Mouse (Mus musculus) megakaryocyte-erythroid progenitor cell, adult 5 weeks (primary cell): ENCODE measurements around the gene Map3k19. TPM values are rescaled to one million over a fixed set of nuclear protein-coding genes. Genes with fewer than 3 reads are reported as not detected.

Experiments
- polyA plus RNA-seq: library from polyadenylated mRNA; stranded (reverse); fragments of >175 nt; gene quantifications from 2 replicates; pipeline ENCODE4 v1.2.3, GENCODE M21; 2012

The Map3k19 gene
- 0.02 TPM in 2 replicates for polyA plus RNA-seq

DNA sequence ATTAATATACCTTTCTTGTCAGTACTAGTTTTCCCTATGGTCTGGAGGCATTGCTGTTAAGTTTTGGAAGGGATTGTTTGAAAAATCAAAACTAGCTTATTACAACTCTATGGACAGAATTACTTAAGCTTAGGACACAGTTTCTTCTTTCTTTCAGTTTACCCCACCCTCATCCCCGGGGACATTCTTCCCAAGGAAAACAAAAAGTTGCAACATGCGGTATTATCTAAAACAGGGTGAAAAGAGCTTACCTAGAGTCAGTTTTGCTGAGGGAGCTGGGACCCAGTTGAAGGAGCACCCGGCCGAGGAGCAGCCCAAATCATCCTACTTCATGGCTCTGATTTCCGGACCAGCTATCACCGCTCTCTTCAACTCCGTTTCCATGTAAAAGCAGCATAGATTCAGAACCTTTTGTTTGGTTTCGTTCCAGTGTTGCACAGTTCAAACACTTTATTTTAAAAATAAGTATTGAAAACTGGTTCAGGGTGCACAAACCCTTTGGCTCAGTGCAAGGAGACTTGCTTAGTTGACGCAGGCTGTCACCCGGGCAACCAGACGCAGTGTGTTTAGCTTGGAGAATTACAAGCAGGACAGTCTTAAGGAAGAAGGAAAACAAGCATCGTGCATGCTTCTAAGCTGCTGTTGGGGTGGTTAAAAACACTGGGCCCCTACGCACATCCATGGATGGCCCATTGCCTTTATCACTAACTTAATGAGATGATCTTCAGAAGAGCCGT lies at the start of gene Map3k19:
Gene Map3k19 (minus strand): TSS at position 546 of the 737 bp plus-strand sequence.

DNA sequence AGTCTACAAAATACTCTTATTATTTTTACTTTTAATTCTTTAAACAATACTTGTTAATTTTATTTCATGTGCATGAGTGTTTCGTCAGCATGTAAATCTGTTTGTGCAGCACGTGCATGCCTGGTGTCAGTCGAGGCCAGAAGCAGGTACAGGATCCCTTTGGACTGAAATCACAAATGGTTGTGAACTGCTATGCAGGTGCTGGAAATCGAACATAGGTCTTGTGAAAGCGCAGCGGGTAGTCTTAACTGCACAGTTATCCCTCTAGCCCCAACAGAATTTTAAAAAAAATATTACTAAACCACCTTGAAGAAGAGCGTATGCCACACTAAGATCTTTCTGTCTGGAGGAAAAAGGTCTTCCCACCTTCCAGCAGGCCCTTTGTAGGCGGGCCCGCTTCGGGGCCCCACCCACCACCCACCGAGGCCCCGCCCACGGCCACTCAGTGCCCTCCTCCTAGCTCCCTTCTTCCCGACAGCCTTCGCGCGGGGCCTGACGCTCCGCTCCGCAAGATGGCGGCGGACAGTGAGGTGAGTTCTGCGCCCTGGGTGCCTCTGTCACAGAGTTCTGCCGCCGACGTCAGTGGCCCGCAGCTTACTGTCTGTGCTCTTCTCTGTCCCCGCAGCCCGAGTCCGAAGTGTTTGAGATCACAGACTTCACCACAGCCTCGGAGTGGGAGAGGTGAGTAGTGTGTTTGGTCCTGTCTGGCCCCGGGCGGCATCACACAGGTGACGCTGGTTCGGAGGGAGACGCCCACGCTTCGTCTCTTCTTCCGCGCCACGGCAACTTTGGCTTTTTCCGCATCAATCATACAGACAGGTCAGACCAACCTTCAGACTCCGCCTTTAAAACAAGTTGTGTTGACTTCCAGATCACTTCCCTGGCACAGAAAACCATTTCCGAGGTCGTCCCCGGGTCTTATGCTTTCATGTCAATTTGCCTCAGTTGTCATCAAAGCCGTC lies 13.8 kb upstream of the Map3k19 start, which contains the start of gene Rab3gap1:
Gene Rab3gap1 (plus strand): TSS at position 474 of the 962 bp plus-strand sequence.

DNA sequence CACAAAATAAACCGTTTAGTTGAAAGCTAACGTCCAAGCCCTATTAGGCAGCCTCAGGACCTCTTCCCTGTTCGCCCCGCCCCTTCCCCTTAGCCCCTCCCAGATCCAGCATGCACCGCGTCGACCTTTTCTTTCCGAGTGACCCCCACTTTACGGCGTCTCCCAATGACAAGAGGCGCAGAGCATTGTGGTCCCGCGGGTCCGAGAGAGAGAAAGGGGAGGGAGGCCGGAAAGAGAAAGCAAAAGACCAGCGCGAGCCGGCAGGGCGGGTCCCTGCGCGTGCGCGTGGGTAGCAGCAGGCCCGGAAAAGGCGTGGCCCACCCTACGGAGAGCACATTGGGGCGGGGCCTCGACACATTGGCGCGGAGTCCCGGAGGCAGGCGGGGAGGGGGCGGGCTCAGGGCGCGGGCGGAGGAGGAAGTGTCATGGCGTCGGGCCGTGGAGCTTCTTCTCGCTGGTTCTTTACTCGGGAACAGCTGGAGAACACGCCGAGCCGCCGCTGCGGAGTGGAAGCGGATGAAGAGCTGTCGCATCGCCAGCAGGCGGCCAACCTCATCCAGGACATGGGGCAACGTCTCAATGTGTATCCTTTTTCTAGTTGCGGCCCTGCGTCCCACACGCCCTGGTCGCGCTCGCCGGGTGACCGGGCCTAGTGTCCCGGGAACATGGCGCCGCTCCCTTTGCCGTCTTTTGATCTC lies 80.9 kb downstream of the Map3k19 start, which contains the start of gene Ccnt2:
Gene Ccnt2 (plus strand): TSS at position 362 of the 698 bp plus-strand sequence.

Other genes starting within 250 kb of the Map3k19 start
- gene Tmem163, start 175.5 kb downstream of the Map3k19 start, polyA plus RNA-seq: 0.29 and 0.69 TPM in 2 replicates
- 0.06 and 0.15 TPM in 2 replicates for gene Acmsd, start 125.6 kb downstream of the Map3k19 start, polyA plus RNA-seq
- gene Ccnt2, start 80.9 kb downstream of the Map3k19 start, polyA plus RNA-seq: 7.1 and 8.3 TPM in 2 replicates
- gene Rab3gap1, start 13.7 kb upstream of the Map3k19 start, polyA plus RNA-seq: 16.2 and 19.9 TPM in 2 replicates
- 1.1 and 1.5 TPM in 2 replicates for gene Zranb3, start 248.0 kb upstream of the Map3k19 start, polyA plus RNA-seq
- gene R3hdm1, start 248.3 kb upstream of the Map3k19 start, polyA plus RNA-seq: 87.1 and 94.3 TPM in 2 replicates